Mouse (Mus musculus) stomach, postnatal 0 days (tissue): ENCODE data around the gene Capn11.

Source experiments
- CTCF ChIP-seq: IDR thresholded peaks from 2 replicates; pipeline ENCODE4 v1.5.1; 2016; ENCODE audit warnings: antibody characterized with exemption, low read depth, mild to moderate bottlenecking, moderate library complexity
- EP300 ChIP-seq: optimal IDR thresholded peaks from 2 replicates; pipeline ENCODE3; 2016; ENCODE audit warnings: antibody characterized with exemption

DNA sequence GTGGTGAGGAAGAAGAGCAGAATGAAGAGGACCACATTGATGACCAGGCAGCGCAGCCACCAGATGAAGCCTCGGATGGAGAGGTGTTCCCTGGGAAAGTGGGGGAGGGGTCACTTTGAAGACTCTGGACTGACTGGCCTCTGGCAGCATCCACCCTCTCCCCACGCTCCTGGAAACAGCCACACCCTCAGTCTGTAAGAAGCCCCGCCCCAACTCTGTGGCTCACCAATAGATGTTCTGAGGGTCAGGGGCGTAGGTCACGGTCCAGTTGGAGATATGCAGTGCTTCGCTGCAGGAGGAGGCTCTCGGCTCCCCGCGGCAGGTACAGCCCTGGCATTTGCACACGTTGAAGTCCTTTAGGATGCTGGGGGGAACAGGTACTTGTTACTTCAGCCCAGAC, 7.0 kb upstream of the Capn11 start:
- TF ChIP-seq CTCF (no peak), EP300 (no peak)
